Mouse (Mus musculus) thymus, postnatal 36 days (tissue): ENCODE data around the gene Dll1.

ENCODE experiments used
- DNase-seq, 2 experiments: peaks; one replicate each; pipeline ENCODE4 v3.0.0; 2022; ENCODE audit warnings: mixed read lengths in 2 of 2

Dll1 gene

GRCm38 (mm10) chr17:15325976-15326842 lies 50.5 kb downstream of the Dll1 start:
- DNase-seq, result no peak

GRCm38 (mm10) chr17:15323191-15323834 lies 53.4 kb downstream of the Dll1 start:
- no peak for DNase-seq
